Mouse (Mus musculus) liver, embryonic 14.5 days (tissue): ENCODE measurements at regions not wholly inside any gene's neighbourhood (a gene's known extent, or its start where the extent isn't known, plus 50 kb on each side); places are given as distances from the start of the nearest gene placed in this dataset.

Experiments
- CTCF ChIP-seq: IDR thresholded peaks from 2 replicates; pipeline ENCODE4 v1.5.1; 2016; ENCODE audit warnings: antibody characterized with exemption, low read depth, control low read depth
- EP300 ChIP-seq: IDR thresholded peaks from 2 replicates; pipeline ENCODE4 v1.6.1; 2016; ENCODE audit warnings: antibody characterized with exemption, low read depth

DNA sequence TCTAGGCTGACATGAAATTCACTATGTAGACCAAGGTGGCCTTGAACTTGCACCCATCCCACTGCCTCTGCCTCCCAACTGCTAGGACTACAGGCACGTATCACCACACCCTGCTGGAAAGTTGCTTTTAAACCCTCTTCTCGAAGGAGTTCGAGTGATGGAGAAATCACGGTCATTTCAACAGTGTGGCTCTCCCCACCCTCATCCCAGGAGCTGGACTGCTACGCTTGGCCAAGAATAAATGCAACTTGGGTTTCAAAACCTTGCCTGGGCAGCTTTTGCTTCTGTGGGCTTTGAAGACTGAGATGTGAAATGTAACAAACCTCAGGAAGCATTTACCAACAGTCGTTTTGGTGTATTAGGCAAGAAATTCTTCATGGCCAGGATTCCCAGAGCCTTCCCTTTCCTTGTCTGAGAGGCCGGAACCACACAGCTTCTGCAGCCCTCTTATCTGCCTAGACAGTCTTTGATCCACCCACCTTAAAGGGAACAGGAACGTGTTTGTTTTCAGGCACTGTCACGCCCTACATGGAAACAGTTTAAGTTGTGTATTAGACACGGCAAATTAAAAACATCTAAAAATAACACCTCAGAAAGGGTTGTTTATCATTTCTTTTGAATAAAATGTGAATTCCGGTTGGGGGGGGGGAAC, 103.0 kb upstream of the Map3k1 start:
- TF ChIP-seq CTCF, result no peak
- TF ChIP-seq EP300, result peak; percentile 88
